Mouse (Mus musculus) cerebellum, adult (tissue): ENCODE results near the gene Gm5773.
"Not testable (repeated sequence)": the region's sequence is repeated elsewhere in the genome, so short reads cannot be mapped to it uniquely, and the experiment has no call there.

Source experiments
- ATAC-seq: cut with Nextera tagmentation; 2 replicates; pipeline ENCODE4 v1.9.2; 2017; ENCODE audit warnings: mild to moderate bottlenecking, moderate library complexity, mixed read lengths; ENCODE audit not compliant: insufficient number of reproducible peaks, low FRiP score, low TSS enrichment

Gene Gm5773

DNA sequence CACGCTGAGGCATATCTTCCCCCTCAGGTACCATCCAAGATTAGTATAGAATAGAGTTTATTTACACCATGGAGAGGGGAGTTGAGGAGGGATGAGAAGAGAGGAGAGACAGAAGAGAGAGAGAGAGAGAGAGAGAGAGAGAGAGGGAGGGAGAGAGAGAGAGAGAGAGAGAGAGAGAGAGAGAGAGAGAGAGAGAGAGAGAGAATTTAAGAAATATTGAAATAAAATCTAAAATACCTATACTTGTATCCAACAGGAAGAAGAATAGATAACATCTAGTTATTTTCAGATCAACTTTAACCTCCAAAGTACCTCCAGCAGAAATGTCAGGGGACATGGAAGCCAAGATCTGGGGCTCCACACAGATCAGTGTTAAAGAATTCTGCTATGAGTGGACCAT is at the start of gene Gm5773:
TSS of gene Gm5773 (plus strand) at position 301 of the 400 bp plus-strand sequence.
- ATAC-seq, result not testable (repeated sequence)

DNA sequence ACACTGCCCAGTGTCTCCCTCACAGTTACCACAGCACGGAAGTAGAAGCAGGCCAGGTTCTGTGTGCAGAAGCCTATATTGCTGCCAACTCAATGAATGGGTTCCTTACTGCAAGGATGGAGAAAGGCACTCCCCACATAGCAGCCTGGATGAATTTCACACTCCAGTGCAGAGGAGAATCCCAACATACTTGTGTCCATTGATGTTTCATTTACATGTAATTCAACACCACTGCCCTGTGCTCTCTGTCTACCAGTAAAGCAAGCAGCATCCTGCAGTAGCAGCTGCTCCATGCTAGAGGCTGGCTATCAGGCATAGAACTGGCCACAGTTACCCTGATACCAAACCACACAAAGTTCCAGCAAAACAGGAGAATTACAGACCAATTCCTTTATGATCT is 27.3 kb upstream of the Gm5773 start:
- not testable (repeated sequence) for ATAC-seq

DNA sequence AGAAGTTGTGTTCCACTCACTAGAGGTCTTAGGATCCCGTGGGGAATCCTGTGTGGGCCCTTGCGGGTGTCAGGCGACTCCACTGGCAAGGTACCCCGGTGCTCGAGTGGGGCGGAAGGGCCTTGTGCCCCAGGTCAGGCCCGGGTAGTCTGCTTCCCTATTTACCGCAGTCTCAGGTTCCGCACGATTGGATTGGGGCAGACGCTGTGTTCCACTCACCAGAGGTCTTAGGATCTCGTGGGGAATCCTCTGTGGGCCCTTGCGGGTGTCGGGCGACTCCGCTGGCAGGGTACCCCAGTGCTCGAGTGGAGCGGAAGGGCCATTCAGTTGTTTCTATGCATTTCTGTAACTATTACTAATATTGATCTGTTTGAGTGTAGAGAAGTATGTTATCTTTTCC is 18.8 kb upstream of the Gm5773 start:
- not testable (repeated sequence) for ATAC-seq

DNA sequence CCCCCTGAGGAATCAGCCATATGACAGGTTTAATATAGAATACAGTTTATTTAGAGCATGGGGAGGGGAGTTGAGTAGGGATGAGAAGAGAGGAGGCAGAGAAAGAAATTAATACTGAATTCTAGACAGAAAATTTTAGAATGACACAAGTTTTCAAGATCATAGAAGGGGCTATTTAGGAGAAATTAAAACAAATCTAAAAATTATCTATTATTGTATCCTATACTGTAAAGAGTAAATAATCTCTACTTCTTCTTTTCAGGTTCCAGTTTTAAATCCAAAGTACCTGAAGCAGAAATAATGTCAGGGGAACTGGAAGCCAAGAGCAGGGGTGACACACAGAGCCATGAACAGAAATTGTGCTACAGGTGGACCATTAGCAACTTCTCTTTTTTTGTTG is 23.3 kb downstream of the Gm5773 start, which contains the start of gene Tdpoz4:
TSS of gene Tdpoz4 (plus strand) at position 301 of the 400 bp plus-strand sequence.
- not testable (repeated sequence) for ATAC-seq

DNA sequence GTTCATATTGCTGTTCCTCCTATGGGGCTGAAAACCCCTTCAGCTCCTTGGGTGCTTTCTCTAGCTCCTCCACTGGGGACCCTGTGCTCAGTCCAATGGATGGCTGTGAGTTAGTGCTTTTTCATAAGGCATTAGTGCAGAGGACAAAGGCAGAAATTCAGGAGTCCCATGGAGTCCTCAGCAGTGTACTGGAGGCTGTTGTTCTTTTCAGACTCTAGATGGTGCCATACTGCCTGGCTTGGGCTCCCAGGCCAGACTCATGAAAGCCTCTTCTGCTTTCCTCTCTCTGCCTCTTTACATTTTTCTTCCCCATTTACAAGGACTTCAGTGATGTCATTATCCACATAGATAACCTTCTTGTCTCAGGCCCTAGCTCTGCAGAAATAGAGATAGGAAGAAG is 40.5 kb downstream of the Gm5773 start:
- not testable (repeated sequence) for ATAC-seq
